Mouse (Mus musculus): ENCODE results near the gene Tagap. TPM values are rescaled to one million over a fixed set of nuclear protein-coding genes. Genes with fewer than 3 reads are reported as not detected.

Tagap gene
- 4.1 and 4.3 TPM in 2 replicates for polyA plus RNA-seq (2015; fragmentation: Nextera tagmentation; extraction: Ambion mirVana)

DNA sequence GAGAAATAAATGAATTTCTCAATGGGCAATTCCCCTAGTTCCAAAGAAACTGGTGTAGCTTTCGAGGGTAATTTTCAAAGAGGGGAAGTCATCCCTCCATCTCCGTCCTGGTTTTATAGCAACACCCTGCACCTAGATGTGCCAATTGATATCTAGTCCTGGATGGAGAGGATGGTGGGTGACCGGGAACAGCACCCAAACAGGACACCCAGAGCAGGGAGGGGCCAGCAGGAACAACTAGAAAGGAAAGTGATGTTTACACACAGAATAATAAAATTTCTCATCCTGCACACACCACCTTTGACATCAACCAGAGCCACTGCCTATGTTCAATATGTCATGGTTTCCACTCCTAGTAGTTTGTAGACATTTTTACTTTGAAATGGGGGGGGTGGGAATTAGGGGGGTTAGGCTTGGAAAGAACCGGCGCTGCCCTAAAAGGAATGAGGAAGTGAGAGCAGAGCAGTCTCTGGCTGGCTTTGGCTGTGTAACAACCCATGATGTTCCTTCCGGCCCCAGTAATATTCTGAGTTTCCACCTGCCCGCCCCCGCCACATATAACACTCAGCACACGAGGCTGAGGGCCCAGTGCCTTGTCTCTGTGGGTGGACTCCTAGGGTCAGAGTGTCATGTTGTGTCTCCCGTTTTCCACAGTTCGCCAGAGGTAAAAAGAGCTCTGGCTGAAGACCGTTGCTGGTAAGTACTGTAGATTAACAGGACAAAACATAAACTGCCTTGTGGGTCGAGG lies at the start of gene Tagap:
TSS of gene Tagap (plus strand) at position 588 of the 748 bp plus-strand sequence.
- DNase-seq (ENCODE audit: low spot score) = peak; percentile 30

DNA sequence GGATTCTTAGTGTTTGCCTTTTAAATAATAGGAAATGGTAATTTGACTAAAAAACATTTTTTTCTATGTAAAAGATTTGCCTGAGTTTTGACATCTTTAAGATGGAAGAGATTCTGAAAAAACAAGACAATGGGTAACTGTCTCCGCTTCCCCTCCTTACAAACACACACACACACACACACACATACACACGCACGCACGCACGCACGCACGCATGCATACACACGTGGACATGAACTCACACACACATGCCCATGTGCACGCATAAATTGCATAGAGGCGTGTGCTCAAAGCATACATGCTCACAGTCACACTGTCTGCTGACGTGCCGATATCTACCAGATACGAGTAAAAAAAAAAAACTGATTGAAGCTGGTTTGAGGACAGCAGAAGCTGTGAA lies 49.3 kb upstream of the Tagap start:
- no peak for DNase-seq (ENCODE audit: low spot score)

GRCm38 (mm10) chr17:7877191-7877764 lies 48.5 kb upstream of the Tagap start:
- DNase-seq (ENCODE audit: low spot score) = no peak

DNA sequence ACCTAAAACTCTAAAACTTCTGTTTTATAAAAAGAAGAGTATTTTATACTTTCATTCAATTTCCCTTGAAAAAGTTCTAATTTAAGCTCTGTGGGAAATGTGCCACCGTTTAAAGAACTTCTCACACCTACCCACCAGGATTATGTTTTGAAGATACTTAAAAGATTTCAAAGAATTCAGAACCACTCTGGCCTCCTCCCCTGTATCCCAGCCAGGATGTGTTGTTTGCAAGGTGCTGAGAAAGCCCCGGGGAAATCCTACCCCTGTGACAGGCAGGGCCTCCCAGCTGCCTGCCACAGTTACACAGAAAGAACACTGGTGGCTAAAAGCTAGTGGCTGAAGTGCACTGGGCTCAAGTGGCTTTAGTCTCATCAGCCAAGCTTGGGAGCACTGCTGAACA lies 47.9 kb upstream of the Tagap start:
- DNase-seq (ENCODE audit: low spot score) = no peak

GRCm38 (mm10) chr17:7879529-7879928 lies 46.3 kb upstream of the Tagap start:
- DNase-seq (ENCODE audit: low spot score) = no peak

- DNase-seq (ENCODE audit: low spot score) = no peak
Measured at GRCm38 (mm10) chr17:7883126-7883525, 42.7 kb upstream of the Tagap start.

GRCm38 (mm10) chr17:7884606-7885005 lies 41.2 kb upstream of the Tagap start:
- no peak for DNase-seq (ENCODE audit: low spot score)

- no peak for DNase-seq (ENCODE audit: low spot score)
Measured at GRCm38 (mm10) chr17:7887071-7887815, 38.6 kb upstream of the Tagap start.

DNA sequence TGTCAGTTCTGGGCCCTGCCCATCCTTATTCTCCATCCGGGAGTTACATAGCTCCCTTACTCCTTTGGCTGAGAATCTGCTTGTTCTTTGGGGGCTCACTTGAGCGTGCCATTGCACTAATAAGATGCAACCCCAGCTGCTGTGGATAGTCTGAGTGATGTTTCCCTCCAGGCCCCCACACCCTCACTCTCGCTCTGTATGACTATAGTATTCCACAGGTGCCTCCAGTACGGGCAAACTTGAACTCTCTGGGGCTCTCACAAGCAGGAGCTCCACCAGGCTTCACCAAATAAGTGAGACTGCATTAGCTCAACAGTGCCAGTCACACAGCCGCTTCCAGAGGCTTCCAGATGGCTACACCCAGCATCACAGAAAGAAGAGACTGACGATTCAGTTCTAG lies 37.5 kb upstream of the Tagap start:
- no peak for DNase-seq (ENCODE audit: low spot score)

- no peak for DNase-seq (ENCODE audit: low spot score)
Measured at GRCm38 (mm10) chr17:7889026-7889425, 36.8 kb upstream of the Tagap start.

DNA sequence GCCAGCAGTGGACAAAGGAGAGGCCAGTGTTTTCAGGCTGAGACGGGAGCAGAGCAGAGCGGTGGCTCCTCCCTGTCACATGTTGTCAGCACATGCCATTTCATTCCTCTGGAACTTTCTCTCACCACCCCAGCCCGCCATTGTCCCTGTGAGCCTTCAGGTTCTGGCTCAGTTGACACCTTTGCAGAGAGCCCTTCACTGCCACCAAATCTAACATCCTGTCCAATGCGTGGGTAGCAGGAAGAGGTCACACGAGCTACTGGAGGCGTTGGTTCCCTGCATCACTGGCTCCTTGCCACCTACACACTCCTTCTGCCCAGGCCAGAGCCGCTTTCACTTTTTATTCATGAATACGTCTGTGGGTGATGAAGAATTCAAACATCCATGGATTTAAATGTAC lies 33.1 kb upstream of the Tagap start:
- DNase-seq (ENCODE audit: low spot score) = no peak

- DNase-seq (ENCODE audit: low spot score) = no peak
Measured at GRCm38 (mm10) chr17:7894094-7894493, 31.7 kb upstream of the Tagap start.

GRCm38 (mm10) chr17:7896047-7896635 lies 29.7 kb upstream of the Tagap start:
- no peak for DNase-seq (ENCODE audit: low spot score)

- DNase-seq (ENCODE audit: low spot score) = no peak
Measured at GRCm38 (mm10) chr17:7897120-7897519, 28.7 kb upstream of the Tagap start.

- no peak for DNase-seq (ENCODE audit: low spot score)
Measured at GRCm38 (mm10) chr17:7897756-7898155, 28.0 kb upstream of the Tagap start.

- no peak for DNase-seq (ENCODE audit: low spot score)
Measured at GRCm38 (mm10) chr17:7899233-7899632, 26.6 kb upstream of the Tagap start.

DNA sequence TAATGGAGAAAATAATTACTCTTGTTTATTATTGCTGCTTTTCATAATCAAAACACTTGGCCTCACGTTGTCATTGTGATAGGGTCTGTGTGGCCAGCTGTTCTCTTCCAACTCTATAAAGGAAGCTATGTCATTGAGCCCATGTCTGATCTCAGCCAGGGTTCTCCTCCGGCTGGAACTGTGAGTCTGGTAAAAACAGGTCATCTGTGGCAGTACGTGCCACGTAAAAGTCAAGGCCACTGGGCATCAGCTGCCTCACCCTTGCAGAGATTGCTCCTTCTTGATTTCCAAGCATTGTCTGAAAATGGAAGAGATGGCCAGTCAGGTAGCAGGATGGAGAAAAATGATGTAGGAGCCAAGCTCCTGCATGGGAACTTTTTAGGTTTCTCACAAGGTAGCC lies 25.8 kb upstream of the Tagap start:
- DNase-seq (ENCODE audit: low spot score) = no peak

GRCm38 (mm10) chr17:7901536-7901935 lies 24.3 kb upstream of the Tagap start:
- DNase-seq (ENCODE audit: low spot score) = no peak

DNA sequence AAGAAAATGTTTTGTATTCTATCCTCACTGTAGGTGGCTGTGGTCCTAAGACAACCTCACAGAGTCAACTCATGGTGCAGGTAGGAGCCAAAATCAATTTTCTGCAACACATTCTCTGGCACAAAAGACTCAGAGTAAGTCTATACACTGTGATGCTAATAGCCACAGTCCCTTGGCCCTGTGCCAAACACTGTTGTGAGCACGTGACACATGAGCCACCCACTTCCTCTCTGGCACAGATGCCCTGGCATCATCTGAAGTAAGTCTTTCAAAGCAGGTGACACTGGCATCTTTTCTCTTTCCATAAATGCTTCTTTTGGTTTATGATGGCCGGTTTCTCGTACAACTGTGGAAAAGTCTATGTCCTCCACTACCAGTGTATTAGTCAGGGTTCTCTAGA lies 23.4 kb upstream of the Tagap start:
- DNase-seq (ENCODE audit: low spot score) = peak; percentile 82

DNA sequence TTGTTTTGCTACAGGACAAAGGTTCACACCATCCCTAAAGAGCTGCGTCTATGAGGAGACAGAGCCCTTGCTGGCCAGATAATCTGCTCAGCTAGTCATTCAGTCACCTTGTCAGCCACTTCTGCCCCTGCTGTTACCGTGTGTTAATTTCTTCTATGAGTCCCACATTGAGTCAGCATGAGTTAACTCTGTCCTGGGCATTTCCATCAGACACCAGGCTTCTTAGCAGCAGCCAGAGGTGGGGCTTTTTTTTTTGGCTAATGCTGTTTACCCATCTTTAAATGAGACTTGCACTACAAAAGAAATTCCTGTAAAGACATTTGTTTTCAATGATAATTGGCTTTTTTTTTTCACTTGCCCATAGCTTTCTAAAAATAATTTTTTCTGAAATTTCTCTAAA lies 20.8 kb upstream of the Tagap start:
- no peak for DNase-seq (ENCODE audit: low spot score)

DNA sequence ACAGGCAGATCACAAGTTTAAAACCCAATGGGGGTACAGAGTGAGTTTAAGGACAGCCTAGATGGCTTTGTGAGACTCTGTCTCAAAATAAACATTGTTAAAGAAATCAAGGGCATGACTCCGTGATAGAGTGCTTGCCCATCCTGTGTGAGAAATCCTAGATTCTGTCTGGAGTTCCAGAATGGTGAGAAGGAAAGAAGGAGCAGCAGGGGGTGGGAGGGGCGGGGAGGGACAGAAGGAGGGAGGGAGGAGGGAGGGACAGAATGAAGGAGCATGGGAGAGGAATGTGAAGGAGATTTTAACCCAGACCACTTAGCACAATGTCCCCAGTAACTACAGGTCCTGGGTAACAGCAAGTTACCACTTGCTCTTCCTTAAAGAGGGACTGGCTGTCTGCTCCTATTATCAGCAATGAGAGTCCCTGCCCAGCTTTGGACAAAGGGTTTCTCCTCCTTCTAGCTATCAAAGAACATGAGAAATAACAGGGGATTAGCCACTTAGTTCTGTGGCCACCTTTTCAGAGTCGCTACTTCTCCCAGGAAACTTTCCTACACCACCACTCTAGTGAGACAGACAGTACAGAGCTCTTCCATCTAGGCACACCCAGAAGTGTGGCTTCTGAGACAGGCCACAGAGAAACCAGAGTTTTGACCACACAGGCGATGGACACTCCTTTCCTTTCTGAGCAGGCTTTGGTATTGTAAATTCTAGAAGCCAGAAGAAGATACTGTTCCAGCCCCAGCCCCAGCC lies 19.7 kb upstream of the Tagap start:
- no peak for DNase-seq (ENCODE audit: low spot score)
